Mouse (Mus musculus) right cerebral cortex, postnatal 14 days (tissue): ENCODE measurements around the gene Lpgat1.

Experiments used
- DNase-seq: peaks from one replicate; pipeline ENCODE4 v3.0.0; 2022

The Lpgat1 gene

DNA sequence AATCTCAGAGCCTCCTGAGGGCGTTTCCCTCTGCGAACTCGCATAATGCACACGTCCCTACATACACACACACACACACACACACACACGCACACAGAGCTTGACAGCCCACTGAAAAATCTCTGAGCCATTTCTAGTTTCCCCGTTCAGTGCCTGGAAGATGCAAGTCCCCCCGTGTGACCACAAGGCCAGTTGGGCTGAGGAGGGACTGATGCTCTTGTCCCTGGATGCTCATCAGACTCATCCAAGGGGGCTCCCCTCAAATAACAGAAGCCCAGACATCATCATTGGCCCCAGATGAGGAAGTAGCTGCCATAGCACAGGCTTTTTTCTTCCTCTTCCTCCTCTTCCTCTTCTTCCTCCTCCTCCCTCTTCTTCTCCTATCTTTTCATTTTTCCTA, 90.3 kb downstream of the Lpgat1 start:
- DNase-seq: no peak

DNA sequence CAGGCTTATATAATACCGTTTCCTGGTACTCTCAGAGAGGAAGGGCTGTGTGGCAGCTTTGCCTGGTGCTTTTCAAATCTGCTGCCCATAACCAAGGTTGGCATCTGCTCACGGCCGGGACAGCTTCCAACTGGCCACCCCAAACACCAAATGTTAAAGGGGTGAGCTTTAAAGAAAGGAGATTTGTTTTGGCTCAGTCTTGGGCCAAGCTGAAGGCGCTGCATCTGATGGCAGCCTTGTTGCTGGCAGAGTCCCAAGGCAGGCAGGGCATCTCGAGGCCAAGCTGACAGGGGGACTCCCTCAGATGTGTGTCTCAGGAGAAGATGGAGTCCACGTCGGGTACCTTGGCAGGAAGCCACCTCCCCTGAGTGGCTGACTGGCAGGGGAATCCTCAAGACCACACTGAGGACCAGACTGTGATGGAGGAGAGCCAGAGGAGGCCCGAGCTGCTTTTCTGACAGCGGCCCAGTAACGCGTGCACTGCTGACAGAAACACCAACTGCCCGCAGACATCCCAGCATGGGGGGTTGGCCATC, 91.1 kb downstream of the Lpgat1 start:
- DNase-seq: peak; percentile 47

DNA sequence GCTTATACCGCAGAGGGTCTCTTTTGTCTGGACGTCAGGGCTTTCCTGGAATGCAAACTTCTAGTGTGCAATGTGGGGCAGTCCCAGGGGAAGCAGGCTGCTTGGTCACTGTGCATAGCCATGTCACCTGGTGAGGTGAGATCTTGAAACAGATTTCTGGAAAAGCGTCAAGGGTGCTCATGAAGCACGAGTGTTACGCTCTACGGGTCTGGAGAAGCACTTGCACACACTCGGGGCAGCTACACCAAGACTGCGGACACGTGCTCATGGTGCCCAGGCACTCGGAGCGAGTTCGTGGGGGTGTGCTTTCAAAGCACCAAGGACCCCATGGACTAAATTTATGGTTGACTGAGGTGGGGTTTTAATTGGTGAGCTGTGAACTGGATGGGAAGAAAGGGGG, 94.1 kb downstream of the Lpgat1 start:
- DNase-seq: no peak

DNA sequence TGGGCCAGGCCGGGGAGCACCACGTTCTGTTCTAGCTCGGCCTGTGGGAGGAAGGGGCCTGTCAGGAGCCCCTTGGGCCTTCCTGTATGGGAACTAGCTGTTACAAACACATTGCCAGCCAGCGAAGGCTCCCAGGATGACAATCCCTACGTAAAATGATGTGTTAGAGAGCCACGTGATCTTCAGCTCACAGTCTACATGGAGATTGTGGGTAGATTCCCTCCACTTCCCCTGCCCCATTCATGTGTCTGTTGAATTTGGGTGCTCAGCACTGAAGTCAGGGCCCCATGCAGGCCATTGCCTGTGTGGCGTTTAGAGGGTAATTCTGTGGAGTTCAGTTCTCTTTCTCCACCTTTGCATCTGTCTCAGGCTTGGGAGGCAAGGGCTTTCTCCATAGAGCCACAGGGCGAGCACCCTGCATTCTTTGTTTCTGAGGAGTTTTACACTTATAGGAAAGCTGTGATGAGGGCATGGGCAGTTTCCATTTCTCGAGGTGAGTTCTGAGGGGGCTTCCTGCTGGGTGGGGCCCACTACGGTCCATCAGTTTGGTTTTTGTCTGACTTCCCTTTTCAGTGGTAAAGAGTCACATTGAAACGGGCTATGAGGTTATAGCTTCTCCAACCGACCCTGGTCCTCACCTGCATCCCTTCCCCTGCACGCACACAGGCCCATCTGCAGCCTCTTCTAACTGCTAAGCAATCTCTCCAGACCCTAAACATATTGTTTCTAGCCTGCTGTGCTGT, 95.5 kb downstream of the Lpgat1 start:
- DNase-seq: no peak

DNA sequence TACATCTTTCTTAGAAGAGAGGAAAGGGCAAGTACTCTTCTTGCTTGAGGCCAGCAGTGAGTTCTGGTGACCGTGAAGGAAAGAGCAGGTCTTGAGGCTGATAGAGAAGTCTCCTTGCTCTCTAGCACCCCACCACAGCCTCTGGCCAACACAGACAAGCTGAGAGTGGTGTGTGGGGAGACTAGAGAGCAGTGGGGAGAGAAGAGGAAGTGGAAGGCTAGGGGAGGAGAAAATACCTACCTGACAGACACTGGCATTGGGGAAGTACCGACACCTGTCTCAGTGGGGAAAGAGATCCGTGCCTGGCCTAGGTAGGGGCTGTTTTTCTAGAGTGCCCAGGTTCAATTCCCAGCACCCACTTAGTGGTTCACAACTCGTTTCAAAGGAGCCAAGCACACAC, 96.6 kb downstream of the Lpgat1 start:
- no peak for DNase-seq

DNA sequence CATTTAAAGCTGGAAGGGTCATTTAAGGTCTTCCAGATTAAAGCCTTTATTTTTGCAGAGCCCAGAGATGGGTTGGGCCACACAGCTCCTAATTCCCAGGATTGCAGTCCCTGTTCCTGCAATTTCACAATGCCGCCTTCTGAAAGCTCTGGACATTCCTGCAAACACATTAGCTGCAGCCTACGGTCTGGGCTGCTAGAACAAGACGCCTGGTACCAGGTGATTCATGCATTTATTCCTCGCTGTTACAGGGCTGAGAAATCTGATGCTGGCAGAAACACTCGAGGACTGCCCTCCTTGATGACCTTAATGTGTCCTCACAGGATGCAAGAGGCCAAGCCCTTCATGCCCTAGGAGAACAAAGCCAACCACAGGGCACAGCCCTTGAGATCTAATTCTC, 97.3 kb downstream of the Lpgat1 start:
- no peak for DNase-seq

DNA sequence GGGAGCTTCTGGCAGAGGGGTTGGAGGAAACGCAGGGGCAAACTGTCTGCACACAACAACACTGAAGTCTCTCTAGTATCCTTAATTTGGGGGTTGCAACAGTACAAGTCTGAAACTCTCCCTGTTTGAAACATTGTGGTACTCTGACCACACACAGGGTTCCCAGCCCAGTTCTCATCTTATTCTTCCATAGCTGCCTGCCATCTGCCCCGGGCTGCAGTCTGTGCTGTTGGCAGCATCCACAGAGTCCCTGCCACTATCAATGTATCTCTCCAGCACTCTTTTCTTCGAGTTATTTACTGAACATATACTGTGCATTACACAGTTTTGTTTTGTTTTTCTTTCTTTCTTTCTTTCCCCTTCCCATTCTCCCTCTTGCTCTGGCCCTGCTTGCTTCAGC, 99.0 kb downstream of the Lpgat1 start:
- no peak for DNase-seq

DNA sequence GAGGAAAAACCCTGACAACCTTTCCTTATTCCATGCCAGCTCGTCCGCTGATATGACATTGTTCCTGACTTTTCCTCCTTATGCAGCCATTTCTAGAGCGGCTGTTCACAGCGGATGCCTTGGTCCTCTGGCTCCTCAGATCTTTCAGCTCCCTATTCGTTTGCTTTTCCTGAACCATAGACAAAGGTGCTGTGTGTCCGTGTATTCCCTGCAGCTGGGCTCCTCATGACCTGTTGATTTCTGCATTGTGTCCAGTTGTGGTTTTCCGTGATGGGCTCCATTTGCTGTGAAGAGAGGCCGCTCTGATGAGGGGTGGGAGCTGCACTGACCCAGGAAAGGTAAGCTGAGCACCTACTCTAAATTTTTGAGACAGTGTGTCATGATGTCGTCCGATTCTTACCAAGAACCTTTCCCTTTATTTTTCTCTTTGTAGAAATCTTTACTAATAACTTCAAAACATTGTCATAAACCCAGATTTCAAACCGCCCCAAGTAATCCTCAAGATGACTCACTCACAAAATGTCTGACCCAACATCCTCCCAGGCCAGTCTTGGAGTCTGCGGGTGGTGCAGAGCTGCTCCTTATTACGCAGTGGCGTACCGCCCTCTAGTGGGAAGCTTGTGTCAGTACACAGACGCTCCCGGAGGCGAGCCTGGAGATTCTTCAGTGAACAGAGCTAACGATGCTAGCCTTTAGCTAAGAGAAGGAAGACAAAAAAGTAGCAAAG, 99.9 kb downstream of the Lpgat1 start:
- DNase-seq: peak; percentile 83

DNA sequence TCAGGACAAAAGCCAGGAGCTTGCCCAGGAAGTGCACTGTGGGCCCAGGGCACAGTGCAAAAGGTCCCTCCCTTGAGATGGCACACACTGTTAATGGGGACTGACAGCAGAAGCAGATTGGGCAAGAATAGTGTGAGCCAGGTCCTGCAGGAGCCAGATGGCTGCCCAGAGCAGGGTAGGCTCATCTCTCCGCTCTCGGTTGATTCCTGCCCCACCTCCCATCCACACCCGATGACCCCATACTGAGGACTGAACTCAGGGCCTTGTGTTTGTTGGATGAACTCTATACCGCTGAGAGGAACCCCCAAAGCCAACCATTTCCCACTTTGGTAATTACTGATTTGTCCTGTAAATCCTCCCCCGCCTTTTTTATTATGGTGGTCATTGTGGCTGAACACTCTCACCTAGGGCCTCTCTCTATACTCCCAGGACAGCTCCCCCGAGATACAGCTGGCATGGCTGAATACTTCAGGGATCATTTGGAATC, 100.6 kb downstream of the Lpgat1 start:
- DNase-seq: no peak

DNA sequence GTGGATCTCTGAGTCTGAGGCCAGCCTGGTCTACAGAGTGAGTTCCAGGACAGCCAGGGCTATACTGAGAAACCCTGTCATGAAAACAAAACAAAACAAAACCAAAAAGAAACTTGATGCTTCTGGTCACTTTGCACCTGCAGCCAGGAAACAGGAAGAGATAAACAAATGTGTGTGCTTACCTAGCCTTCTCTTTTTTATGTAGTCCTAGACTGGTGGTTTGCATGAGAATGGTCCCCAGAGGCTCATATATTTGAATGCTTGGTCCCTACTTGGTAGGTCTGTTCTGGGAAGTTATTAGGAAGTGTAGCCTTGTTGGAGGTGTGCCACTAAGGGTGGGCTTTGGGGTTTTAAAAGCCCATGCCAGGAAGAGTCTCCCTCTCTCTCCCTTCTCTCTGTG, 101.4 kb downstream of the Lpgat1 start:
- no peak for DNase-seq

DNA sequence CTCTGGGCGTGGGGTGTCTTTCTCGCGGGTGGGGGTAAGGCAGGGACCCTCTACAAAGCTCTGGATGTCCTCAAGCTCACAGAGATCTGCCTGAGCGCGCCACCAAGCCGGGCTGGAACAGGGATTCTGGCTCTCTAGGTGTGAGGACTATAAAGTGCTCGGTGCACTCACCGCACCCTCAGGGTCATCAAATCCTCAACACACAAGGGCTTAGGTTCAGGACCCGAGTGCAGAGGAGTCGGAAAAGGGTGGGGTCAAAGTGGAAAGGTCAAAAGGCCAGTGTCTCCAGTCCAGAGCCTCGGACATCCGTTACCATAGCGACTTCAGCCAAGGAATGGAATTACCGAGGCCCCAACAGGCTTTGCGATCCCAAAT, 103.3 kb downstream of the Lpgat1 start:
- DNase-seq: no peak

DNA sequence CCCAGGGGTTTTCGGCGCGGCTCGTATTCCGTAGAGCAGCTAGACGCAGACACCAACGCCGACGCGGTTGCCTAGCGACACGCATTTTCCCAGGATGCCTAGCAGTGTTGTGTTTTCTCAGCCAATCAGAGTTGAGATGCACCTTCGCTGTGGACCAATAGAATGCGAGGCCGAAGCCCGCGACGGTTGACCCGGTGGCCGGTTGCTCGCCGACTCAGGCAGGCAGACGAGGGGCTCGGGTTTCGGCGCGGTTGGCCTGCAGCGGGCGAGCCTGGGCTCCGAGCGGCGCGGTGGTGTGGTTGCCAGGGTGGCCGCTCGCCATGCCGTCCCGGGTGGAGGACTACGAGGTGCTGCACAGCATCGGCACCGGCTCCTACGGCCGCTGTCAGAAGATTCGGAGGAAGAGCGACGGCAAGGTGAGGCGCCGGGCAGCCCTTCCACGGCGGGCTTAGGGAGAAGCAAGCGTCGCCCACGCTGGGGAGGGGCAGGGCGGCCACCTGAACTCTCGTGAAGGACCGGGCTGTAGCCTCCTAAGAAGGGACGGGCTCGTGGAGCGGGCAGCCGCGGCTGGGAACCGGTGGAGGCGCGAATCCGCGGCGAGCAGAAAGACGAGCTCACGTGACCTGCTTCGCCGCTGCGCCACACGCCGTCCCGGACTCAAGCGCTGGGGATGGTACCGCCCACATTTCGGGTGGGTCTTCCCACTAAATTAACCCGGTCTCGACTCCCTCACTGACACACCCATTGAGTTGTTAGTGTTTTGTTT, 103.9 kb downstream of the Lpgat1 start, which contains the start of gene Nek2:
Gene Nek2, plus strand, starts transcription at position 119 of the 766 bp plus-strand sequence.
- DNase-seq: peak; percentile 97

DNA sequence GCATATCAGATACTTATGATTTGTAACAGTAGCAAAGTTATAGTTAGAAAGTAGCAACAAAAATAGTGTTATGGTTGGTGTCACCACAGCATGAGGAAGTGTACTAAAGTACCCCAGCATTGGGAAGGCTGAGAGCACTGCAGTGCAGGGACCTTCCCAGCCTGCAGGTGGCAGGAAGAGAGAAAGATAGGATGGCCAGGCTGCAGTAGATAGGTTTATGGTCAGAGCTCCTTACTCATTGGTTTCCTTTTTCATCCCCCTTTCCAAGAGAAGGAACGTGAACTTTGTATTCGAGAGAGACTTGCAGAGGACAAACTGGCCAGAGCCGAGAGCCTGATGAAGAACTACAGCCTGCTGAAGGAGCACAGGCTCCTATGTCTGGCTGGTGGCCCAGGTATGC, 111.5 kb downstream of the Lpgat1 start:
- DNase-seq: no peak

DNA sequence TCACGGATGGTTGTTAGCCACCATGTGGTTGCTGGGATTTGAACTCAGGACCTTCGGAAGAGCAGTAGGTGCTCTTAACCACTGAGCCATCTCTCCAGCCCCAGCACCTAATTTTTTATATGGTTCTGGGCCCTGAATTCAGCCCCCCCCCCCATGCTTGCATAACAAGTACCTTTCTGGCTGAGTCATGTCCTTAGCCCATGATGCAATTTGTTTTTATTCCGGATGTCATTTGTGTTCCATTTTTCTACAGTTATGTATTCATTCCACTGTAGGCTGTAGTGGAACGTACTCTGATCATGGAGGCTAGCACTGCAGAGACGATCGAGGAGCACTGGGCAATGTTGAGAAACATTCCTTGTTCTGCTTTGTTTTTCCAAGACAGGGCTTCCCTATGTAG, 115.8 kb downstream of the Lpgat1 start:
- no peak for DNase-seq
